Mouse (Mus musculus) E14TG2a.4 (cell line): ENCODE measurements around the gene C1ql1.
"Not testable (repeated sequence)": the region's sequence is repeated elsewhere in the genome, so short reads cannot be mapped to it uniquely, and the experiment has no call there.

Source experiments
- H3K27me3 ChIP-seq: 2 replicates; pipeline ENCODE4 v1.6.1; 2014; ENCODE audit warnings: low read length, control low read depth; ENCODE audit not compliant: insufficient read depth
- H3K36me3 ChIP-seq: 2 replicates; pipeline ENCODE4 v1.6.1; 2014; ENCODE audit warnings: low read length, control low read depth; ENCODE audit not compliant: insufficient read depth
- H3K4me1 ChIP-seq: replicated peaks from 2 replicates; pipeline ENCODE4 v1.6.1; 2014; ENCODE audit warnings: low read depth, low read length, control low read depth
- H3K4me3 ChIP-seq: replicated peaks from 2 replicates; pipeline ENCODE4 v1.5.1; 2014; ENCODE audit warnings: mild to moderate bottlenecking, low read length
- H3K9me3 ChIP-seq: 2 replicates; pipeline ENCODE4 v1.6.1; 2014; ENCODE audit warnings: low read length, control low read depth
- CTCF ChIP-seq: conservative IDR thresholded peaks from 2 replicates; pipeline ENCODE4 v1.5.1; 2014; ENCODE audit warnings: low read length
- NANOG ChIP-seq: IDR thresholded peaks from 2 replicates; pipeline ENCODE4 v1.6.1; 2014; ENCODE audit warnings: borderline replicate concordance, low read length, mixed read lengths
- POU5F1 ChIP-seq: IDR thresholded peaks from 2 replicates; pipeline ENCODE4 v1.6.1; 2014; ENCODE audit warnings: low read length, borderline replicate concordance

The C1ql1 gene

DNA sequence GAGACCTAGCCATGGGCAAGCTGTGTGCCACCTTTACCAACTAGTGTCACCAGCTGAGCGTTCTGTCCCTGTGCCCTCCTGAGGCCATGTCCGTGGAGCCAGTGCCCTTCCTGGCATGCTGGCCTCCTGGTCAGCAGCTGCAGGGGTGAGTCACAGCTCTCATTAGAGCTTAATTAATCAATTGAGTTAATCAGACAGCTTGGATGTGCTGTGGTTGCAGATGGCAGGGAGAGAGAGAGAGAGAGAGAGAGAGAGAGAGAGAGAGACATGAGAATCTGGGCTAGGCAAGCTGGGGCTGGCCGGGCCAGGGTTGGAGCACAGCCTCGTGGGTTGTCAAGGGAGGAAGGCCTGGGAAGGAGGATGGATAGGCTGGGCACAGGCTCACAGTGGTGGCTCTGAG, 38.1 kb upstream of the C1ql1 start:
- TF ChIP-seq NANOG = no peak
- TF ChIP-seq POU5F1 = no peak
- no peak for TF ChIP-seq CTCF
- H3K36me3 ChIP-seq = no peaks in the 10 kb centered on the region
- no peaks in the 10 kb centered on the region for H3K9me3 ChIP-seq
- peaks cover 13% of the 10 kb centered on the region for H3K4me1 ChIP-seq
- peaks cover 24% of the 10 kb centered on the region for H3K27me3 ChIP-seq
- H3K4me3 ChIP-seq = no peak overlapping the region

DNA sequence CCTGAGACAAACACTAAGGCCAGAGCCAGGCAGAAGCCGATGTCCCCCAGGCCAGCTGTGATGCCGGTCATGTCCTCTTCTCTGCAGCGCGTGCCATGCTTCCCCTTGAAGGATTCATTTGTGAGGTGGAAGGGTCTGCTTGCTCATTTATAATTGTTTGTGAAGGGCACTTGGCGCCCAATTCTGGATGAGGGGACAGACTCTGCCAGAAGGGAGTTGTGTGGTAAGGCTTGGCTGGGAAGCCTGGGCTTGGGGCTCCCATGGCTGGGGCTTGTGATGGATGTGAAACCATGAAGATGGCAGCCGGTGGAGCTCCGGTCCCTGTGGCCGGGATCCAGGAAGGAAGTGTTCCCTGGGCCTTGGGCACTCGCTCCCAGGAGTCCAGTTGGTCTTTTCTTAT, 37.6 kb upstream of the C1ql1 start:
- Histone ChIP-seq H3K4me1 (peaks cover 7% of the 10 kb centered on the region), H3K36me3 (no peaks in the 10 kb centered on the region), H3K9me3 (no peaks in the 10 kb centered on the region), H3K4me3 (no peak overlapping the region), H3K27me3 (peaks cover 19% of the 10 kb centered on the region)
- TF ChIP-seq POU5F1 = no peak
- TF ChIP-seq NANOG = no peak
- no peak for TF ChIP-seq CTCF

DNA sequence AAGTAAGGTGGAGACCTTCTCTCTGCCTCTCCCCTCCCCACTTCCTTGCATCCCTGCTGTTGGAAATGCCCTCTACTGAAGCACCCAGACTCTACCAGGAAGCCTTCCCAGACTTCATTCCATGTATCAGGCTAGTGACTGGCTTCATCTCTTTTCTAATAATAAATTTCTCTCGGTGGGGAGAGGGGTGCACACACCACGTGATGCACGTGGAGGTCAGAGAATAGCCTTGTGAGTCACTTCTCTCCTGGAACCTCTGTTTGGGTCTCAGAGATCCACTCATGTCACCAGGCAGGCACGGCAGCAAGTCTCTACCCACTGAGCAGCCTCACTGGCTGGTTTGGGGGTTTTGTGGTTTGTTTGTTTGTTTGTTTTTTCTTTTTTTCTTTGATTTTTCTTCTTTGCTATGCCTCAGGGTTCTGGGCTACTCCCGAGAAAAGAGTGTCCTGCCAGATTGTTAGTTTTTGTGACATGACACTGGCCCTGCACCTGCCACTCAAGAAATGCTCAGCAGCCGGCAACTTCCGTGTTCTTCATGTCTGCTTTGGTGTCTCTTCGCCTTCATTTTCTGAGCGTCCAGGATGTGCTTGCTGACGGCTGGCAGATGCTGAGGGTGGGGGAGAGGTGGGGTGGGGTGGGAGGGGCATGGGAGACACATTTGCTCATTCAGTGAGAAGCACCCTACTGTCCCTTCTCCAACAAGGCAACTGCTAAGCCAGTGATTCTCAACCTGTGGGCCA, 34.8 kb upstream of the C1ql1 start:
- Histone ChIP-seq H3K36me3 (no peaks in the 10 kb centered on the region), H3K4me1 (0 out of 2 replicates have a peak, but pooled peaks cover 4% of the 10 kb centered on the region), H3K4me3 (no peak overlapping the region), H3K27me3 (no peaks in the 10 kb centered on the region; the same call in 1 of the 2 replicates), H3K9me3 (no peaks in the 10 kb centered on the region)
- TF ChIP-seq POU5F1 (no peak), NANOG (no peak), CTCF (no peak)

DNA sequence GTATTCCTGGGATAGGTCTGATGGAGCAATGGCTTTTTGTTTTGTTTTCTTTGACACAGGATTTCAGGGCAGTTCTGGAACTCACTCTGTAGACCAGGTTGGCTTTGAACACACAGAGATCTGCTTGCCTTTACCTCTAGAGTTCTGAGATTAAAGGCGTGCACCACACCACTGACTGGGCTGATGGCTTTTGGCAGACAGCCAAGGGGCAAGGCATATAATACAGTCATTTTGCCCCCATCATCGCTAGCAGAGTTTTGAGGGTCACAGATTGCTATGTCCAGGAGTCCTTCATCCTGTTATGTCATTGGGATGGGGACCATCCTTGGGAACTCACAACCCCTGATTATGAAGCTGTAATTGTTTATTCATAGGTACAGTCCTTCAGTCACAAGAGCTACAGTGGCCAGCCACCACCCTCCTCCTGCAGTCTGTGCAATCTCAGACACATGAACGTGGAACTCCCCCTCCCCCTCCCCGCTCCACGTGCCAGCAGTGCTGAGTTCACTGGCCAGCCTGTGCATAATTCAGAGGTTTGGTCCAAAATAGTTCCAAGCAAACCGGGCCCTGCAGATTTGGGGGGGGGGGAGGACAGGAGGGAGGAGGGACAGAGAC, 31.7 kb upstream of the C1ql1 start:
- TF ChIP-seq NANOG (no peak), CTCF (no peak), POU5F1 (no peak)
- Histone ChIP-seq H3K9me3 (no peaks in the 10 kb centered on the region), H3K4me3 (no peak overlapping the region), H3K4me1 (0 out of 2 replicates have a peak, but pooled peaks cover 7% of the 10 kb centered on the region), H3K36me3 (no peaks in the 10 kb centered on the region), H3K27me3 (0 out of 2 replicates have a peak, but pooled peaks cover 7% of the 10 kb centered on the region)

DNA sequence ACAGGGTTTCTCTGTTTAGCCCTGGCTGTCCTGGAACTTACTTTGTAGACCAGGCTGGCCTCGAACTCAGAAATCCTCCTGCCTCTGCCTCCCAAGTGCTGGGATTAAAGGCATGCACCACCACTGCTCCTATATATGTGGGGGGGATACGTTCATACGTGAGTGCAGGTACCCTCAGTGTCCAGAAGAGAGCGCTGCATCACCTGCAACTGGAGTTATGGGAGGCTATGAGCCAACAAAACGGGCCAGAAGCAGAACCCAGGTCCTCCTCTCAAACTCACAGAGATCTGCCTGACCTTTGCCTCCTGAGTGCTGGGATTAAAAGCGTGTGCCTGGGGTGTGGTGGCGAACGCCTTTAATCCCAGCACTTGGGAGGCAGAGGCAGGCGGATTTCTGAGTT, 29.5 kb upstream of the C1ql1 start:
- not testable (repeated sequence) for H3K4me3 ChIP-seq, H3K36me3 ChIP-seq, H3K9me3 ChIP-seq
- Histone ChIP-seq H3K4me1 (0 out of 2 replicates have a peak, but pooled peaks cover 11% of the 10 kb centered on the region), H3K27me3 (peaks cover 23% of the 10 kb centered on the region)
- peak; percentile 67 for TF ChIP-seq CTCF

DNA sequence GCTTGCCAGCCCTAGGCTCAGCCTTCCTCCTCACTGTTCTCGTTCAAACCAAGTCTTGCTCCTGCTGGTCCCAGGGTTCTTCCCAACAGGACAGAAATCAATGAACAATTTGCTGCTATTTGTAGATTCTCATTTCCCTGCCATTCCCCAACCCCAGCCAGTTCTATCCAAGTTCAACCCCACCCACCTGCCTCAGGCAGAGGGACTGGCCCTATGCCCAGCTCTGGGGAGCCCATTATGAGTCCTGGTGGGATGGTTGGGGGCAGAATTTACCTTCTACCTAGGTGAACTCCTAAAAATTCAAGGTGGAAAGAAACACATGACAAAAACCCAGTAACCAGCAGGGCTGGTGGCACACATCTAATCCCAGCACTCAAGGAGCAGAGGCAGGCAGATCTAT, 25.8 kb upstream of the C1ql1 start:
- Histone ChIP-seq H3K27me3 (peaks cover 58% of the 10 kb centered on the region), H3K4me3 (no peak overlapping the region), H3K36me3 (no peaks in the 10 kb centered on the region), H3K9me3 (no peaks in the 10 kb centered on the region), H3K4me1 (0 out of 2 replicates have a peak, but pooled peaks cover 11% of the 10 kb centered on the region)
- TF ChIP-seq CTCF (no peak), POU5F1 (no peak), NANOG (no peak)

DNA sequence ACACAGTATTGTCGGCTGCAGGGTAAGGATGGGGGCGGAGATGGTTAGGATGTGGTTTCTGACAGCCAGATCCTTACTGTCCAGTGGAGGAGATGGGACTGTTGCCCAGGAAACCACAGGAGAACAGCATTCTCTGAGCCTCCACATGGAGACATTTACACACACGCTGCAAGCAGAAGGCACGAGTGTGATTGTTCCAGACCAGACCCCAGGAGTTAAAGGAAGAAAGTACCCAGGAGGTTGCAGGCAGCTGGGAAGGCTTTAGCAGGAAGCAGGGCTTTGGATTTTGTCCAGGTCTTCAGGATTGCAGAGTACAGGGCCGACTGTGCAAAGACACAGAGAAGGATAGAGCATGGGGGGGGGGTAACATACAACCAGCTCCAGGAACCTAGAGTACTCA, 25.1 kb upstream of the C1ql1 start:
- Histone ChIP-seq H3K27me3 (peaks cover 65% of the 10 kb centered on the region), H3K36me3 (no peaks in the 10 kb centered on the region), H3K4me3 (no peak overlapping the region), H3K9me3 (no peaks in the 10 kb centered on the region), H3K4me1 (0 out of 2 replicates have a peak, but pooled peaks cover 11% of the 10 kb centered on the region)
- no peak for TF ChIP-seq POU5F1
- TF ChIP-seq CTCF = no peak
- TF ChIP-seq NANOG = no peak

DNA sequence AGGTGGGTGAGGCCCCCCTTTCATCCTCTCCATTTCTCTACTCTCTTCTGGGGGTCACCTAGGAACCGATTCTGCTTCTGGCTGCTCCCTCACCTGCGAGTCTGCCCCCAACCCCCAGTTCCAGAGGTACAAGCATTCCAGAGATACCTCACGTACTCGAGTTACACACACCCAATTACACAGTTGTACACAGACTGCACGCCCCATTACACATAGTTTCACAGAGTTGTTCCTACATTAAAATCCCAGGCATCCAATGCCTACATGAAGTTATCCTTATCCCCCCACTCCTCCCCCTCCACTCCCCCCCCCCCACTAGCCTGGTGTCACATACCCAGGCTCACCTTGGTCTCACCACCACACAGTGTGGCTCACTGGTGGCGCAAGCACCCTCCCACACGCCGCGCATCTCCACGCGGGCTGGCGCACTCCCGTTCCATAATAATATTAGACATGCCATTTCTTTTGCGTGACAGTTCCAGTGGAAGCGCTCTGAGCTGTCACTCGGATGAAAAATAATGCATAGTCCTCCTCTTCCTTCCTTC, 18.1 kb upstream of the C1ql1 start:
- TF ChIP-seq CTCF (no peak), POU5F1 (no peak), NANOG (no peak)
- peaks cover 31% of the 10 kb centered on the region for H3K4me1 ChIP-seq
- peak overlapping the region; percentile 71 for H3K4me3 ChIP-seq
- no peaks in the 10 kb centered on the region for H3K36me3 ChIP-seq
- H3K27me3 ChIP-seq = peaks cover 64% of the 10 kb centered on the region
- H3K9me3 ChIP-seq = no peaks in the 10 kb centered on the region
